Mouse (Mus musculus) left cerebral cortex, adult 8-10 months (tissue): Measurements from ENCODE around the gene Sptb. TPM values are rescaled to one million over a fixed set of nuclear protein-coding genes. Genes with fewer than 3 reads are reported as not detected.
A peak's percentile ranks its signal among the peaks of the same experiment; 100 is the strongest.

Experiments used
- DNase-seq, 2 experiments: peaks; one replicate each; pipeline ENCODE4 v3.0.0; 2022; ENCODE audit warnings: low spot score in 2 of 2
- total RNA-seq, 4 experiments: library from RNA; stranded (reverse); gene quantifications; 2 replicates each; pipeline ENCODE4 v1.2.4; 2022

Sptb gene
- total RNA-seq, 4 experiments from 2014 or later: 90.8 to 102 (median 98.4) TPM

- no peak for DNase-seq
Observed at GRCm38 (mm10) chr12:76608997-76609565, 101.3 kb downstream of the Sptb start.

GRCm38 (mm10) chr12:76608241-76608640 lies 102.1 kb downstream of the Sptb start:
- no peak for DNase-seq

DNA sequence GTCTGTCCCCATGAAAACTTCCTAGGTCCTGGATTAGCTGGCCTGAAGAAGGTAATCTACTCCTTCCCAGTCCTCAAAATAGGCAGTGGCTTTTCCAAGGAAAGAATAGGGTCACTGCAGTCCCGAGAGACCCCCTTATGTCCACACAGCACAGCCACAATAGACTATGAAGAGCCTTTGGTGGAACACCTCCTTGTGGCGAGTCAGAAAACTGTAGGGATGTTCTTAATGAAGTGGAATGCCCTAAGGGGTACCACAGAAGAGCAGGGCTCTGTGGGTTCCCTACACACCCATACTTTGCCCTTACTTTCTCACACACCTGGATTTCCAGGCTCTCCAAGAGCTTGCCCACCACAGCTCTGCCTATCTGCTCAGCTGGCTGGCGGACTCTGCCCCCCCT lies 104.5 kb downstream of the Sptb start:
- no peak for DNase-seq

- no peak for DNase-seq
Observed at GRCm38 (mm10) chr12:76604546-76604945, 105.8 kb downstream of the Sptb start.

DNA sequence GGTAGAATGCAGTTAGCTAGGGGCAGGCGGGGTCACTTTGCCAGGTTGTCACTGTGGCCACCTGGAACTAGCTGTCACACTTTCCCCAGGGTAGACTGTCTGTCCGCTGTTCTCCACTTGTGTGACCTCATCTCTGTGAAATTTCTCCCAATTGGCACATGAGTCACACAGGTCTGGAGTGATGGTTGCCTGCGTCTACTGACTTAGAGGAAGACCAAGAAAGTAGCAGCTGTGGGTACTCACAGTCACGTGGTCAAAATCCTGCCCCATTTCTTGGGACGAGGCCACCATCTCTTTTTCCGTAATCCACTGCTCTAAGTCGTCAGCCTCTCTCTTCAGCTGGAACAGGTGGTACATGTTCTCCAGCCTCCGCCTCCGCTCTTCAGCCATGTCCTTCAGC lies 106.6 kb downstream of the Sptb start:
- no peak for DNase-seq

DNA sequence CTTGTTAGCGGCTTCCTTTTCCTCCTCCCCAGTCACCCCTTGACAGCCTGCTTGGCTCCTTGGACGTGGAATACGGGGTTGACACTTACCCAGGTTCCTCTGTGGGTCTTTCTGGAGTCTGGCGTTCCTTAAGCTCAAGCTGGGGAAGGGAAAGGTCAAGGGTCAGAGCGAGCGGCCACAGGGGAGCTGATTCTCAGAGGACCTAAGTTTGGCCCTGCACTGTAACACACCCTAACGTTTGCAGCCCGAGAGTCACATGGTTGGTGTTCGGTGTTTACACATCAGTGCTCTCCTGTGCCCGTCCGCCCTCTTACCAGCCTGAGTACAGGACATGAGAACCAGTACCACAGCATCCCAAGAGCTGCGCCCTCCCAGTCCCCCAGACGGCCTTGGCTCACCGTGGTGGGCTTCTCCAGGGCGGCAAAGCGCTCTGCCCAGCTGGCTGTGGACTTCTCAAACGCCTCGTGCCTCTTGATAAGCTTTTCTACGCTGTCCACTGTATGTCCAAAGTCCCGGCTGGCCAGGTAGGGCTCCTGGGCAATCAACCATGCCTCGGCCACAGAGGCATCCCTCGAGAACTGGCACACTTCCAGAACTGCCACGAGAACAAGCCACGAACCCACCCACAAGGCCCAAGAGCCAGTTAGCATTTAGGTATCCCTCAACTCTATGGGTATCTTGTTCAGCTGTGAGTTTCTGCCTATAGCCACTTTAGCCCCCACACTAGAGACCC lies 112.0 kb downstream of the Sptb start:
- DNase-seq: no peak

DNA sequence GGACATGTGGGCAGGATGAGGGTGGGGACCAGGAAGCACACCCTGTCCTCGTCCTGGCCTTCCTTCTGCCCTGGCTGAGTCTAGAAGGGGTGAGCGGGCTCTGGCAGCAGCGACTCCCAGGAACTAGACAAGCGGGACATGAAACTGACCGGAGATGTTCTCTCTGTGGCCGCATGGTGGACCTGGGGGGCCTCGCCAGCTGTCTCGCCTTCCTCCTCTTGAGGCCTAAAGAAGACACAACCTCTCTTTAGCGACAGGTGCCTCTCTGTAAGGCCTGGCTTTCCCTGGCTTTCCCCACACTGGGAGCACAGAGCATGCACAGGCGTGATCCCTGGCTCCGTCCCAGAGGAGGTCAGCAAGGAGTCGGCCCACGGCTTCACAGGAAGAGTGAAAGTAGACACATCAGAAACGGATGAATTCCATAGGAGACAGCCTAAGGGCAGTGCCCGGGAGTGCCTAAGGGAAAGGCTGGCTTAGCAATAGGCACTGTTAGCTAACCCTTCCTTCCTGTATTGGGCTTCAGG lies 112.7 kb downstream of the Sptb start:
- DNase-seq: no peak

DNA sequence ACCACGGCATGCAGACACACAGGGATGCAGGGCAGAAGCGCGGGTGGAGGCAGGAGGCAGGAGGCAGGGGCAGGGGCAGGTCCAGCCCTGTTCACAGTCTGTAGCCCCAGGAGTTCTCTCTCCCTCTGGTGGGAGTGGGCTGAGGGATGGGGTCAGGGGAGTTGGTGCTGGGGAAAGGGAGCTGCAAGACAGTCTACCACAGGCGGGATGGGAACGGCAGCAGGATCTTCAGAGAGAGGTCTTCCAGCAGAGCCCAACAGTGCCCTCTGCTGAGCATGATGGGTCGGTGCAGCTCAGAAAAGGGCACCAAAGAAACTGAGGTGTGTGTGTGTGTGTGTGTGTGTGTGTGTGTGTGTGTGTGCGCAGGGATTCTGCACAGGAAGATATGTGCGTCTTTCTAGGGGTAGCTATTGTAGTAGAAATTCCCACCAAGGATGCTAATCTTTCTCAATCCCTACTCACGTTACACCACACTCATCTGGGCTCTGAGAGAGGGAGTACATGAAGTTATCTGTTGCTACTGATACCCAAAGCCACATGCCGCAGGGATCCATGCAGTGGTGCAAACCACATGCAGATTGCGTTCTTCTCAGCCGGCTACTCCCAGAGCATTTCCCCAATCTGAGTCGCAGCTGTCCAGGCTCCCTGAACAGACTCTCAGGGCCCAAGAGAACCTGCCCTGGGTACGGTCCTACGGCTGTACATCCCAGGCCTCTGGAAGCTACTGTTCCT lies 113.9 kb downstream of the Sptb start:
- DNase-seq: peak; percentile 59 to 69

DNA sequence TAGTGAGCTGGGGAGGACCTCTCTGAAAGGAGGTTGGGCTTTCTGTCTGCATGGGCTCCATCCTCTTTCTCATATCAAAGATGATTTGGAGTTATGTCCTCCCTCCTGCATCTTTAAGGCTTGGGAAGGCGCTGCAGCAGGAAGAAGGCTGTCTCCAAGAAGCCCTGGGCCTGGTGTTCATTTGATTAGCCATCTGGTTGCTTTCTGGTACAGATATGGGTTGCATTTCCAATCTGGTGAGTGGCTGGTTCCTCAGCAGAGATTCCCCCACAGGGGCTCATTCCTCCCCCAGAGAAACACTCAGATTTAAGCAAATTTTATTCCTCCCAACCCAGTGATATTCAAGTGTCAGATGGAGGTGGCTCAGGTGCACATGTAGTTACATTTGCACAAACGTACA lies 114.5 kb downstream of the Sptb start:
- DNase-seq: peak in 1 of 2 experiments; percentile 57

- no peak for DNase-seq
Observed at GRCm38 (mm10) chr12:76594556-76594955, 115.8 kb downstream of the Sptb start.

DNA sequence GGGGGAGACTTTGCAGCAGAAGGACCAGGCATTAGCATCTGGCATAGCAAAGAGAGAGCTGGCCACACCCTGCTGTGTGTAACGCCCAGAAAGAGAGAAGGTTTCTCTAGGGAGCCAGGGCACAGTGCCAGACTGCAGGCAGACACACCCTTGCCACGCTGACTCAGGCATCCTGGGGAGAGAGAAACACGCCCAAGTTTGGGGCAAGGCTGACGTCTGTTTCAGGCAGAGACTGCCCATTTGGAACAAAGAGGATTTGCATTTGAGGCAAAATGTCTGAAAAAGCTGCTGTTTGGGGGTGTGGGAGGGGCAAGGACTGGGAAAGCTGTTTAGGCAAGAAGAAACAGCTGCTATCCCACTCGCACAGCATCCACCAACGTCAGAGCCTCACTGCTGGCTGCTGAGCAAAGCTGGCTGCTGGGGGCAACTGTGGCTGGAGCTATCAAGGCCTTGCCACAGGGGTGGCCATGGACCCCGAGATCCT lies 116.5 kb downstream of the Sptb start:
- DNase-seq: peak; percentile 48 to 86

GRCm38 (mm10) chr12:76593254-76593653 lies 117.1 kb downstream of the Sptb start:
- no peak for DNase-seq

GRCm38 (mm10) chr12:76592213-76592612 lies 118.1 kb downstream of the Sptb start:
- no peak for DNase-seq

DNA sequence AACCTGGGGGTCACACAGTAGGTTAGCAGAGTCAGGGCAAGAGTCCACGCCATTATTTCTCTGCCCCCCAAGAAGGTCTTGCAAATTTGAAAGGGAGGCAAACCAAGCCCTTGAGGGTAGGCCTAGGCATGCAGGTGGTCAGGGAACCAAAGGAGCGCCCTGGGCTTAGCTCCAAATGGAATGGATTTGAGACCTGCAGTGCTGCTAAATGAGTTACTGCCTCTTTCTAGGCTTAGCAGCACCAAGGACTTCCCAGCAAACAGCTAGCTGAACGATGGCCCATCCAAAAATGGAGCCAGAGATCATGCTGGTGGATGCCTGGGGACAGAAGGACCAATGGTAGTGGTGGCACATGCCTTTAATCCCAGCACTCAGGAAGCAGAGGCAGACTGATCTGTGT lies 119.3 kb downstream of the Sptb start:
- no peak for DNase-seq

DNA sequence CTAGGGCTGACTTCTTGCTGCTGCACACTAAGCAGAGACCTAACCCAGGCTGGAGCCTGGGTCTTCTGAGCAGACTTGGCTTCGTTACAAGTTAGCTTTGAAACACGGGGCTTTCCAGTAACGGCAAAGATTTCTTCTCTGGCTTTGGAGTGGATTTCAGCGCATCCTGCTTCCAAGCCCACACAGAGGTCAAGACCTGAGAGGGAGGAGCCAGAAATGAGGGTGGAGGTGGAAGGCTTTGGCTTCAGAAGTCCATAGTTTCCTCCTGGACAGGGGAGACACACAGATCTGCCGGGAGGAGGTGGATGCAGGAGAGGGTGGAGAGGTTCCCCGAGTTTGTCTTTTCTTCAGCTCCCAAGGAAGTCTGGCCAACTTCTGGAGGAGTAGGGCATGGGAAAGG lies 120.8 kb downstream of the Sptb start:
- no peak for DNase-seq

- DNase-seq: no peak
Observed at GRCm38 (mm10) chr12:76587357-76587756, 123.0 kb downstream of the Sptb start.

DNA sequence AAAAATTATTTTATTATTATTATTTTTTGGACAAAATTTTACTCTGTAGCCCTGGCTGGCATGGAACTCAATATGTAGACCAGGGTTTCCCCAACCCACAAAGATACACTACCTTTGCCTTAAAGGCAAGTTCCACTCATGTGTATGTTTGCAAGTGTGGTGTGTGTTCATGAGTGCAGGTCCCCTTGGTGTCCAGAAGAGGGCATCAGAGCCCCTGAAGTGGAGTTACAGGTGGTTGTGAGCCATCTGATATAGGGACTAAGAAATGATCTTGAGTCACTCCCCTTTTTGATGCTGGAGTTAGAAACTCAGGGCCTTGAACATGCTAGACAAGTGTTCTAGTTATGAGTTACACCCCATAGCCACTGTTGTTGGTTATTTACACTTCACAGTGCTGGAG lies 125.3 kb downstream of the Sptb start:
- no peak for DNase-seq

DNA sequence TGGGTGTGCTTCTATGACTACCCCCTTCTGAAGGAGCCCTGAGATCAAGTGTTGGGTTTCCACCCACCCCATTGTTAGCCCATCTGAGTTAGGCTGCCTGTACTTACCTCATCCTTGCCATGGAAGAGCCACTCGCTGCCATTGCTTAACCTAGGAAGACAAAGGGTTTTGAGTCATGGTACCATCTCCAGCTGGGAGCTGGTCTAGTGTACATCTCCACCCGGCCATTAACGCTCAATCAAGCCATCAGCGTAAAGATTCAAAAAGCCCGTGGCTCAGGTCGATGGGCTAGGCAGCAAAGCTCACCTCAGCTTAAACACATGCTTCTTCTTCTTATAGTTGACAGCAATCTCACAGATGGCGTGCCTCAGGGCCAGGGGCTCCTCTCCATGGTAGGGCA lies 126.9 kb downstream of the Sptb start:
- DNase-seq: no peak

GRCm38 (mm10) chr12:76582841-76583240 lies 127.5 kb downstream of the Sptb start:
- no peak for DNase-seq

DNA sequence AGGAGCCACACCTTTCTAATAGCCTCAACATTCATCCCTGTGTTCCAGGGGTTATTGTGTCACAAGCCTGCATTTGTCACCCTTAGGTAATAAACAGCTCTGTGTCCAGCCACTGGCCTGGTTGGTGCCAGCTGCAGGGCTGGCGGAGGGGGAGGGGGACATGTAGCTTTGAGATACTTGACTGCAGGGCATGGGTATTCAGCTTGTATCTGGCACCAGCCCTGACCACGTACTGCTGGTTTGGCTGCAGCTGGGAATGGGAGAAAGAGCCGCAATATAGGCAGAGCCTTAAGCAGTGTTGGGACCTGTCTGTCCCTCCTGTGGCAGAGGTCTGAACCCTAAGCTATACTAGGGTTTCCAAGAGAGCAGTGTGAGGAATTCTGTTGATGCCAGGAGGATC lies 128.2 kb downstream of the Sptb start:
- DNase-seq: no peak

DNA sequence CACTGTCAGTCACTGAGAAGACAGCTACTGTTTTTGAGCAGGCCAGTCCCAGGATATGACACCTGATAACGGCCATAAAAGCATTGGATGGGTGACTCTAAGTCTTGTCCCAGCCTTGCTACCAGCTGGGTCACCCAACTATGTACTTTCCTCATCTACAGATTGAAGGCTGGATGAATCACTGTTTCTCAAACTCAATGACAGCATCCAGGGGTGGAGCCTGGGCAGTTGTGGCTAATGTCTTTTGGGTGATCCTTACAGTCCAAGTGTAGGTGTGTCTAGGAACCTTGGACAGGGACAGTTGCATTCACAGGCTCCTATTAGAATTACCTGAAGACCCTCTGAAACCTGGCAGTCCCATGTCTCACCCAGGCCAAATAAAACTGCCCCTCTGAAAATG lies 130.5 kb downstream of the Sptb start:
- DNase-seq: no peak

DNA sequence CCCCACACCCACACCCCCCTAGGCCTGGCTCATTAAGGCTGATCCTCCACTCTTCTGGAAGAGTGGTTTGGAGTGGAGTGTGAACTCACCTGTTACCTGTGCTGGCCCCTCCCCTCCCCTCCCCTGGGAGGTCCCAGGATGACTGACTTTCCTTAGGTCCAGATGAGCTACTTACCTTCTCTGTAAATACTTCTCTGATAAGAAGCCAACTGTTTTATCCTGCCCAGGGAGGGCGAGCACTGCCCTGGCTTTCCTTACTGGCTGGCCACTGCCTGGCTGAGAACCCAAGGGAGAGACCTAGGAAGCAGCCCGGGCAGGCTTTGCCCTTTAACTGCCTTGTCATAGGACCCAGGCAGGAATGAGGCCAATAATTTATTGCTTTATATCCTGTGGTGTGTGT lies 131.9 kb downstream of the Sptb start:
- no peak for DNase-seq
